Mouse (Mus musculus) kidney, adult 11 months (tissue): ENCODE results near the gene Akain1.

Source experiments
- DNase-seq: peaks from one replicate; pipeline ENCODE4 v3.0.0; 2022

Akain1 gene

DNA sequence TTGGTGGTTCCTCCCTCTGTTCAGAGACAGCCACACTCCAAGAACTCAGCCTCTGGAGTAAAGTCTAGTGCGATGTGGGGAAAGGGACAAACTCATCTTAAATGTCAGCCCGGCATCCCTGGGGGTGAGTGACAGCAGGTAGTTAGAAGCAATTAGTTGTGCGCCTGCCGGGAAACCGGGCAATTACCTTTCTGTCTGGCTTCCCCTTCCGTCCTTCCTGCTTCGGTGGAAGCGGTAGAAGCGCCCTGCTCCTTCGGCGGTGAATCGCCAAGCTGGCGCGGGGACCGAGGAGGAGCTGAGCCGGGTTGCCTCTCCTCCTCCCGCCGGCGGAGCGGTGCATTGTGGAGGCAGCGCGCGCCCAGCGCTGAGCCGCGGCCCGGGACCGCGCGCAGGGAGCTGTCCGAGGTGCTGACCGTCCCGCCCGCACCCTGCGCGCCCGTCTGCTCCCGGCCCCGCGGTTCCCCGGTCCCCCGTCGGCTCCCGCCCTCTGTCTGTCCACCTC lies at the start of gene Akain1:
TSS of gene Akain1 (plus strand) at position 337 of the 502 bp plus-strand sequence.
- DNase-seq = peak; percentile 36

DNA sequence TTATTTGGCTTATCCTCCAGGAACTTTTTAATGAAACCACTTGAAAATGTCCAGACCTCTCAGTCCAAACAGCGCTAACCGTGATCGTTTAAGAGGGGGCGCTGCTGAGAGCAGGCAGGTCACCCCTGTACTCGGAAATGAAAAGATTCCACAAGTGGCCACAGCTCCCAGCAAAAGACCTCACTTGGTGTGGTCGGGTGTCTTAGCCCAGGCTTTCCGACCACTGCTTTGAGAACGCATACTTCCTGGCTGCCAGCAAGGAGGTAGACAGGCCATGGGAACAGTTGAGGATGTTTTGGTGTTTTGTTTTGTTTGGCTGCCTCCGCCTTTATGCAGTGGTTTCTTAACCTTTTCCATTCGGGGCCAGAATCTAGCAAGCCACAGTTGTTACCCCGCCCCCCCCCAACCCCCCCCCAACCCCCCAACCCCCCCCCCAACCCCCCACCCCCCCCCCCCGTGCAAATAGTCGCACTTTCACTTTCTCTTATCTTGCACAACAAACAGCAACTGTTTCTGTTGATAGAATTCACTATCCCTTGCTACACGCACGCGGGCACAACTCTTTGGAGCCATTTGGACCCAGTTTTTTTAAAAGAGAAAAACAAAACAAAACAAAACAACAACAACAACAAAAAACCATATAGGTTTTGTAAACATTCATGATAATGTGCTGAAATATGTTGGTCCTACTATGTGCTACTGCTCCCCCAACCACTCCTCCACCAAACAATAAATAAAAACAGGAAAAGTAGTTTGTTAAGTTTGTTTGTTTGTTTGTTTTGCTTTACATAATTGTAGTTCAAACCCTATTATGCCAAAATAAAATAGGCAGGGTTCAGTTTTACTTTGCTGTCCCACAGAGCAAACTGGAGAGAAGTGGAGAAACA lies 42.7 kb upstream of the Akain1 start:
- peak; percentile 17 for DNase-seq

DNA sequence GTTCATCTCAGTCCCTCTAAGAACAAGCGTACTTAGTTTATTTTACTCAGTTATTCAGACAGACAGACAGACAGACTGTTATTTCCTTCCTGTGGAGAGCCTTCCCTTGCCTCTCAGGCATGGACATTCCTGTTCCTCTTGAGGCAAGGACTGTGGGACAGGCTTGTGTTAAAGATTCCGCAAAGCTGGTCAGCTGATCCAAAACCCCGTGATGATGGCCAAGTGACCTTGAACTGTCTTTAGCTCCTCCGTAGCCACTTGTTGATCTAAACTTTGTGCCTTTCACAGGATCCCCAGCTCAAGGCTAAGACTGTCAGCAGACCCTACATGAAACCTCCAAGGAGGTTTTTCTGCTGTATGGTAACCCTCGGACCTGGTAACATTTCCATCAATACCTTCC lies 42.0 kb upstream of the Akain1 start:
- DNase-seq = no peak

DNA sequence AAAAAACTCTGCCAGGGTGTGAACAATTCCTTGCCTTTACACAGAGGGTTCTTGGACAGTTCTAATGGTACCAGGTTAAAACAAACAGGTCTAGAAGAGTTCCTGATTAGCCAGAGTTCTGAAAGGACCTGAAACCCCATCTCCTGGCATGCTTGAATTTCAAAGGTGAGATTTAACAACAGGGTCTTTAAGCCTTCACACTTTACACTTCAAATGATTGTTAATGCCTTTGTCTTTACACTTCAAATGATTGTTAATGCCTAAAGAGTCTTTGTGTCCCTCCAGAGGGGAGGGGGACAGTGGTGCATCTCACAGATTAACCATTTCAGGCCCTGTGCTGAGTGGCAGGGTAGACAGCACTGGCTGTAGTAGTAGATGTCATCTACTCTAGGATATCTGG lies 41.0 kb upstream of the Akain1 start:
- no peak for DNase-seq

DNA sequence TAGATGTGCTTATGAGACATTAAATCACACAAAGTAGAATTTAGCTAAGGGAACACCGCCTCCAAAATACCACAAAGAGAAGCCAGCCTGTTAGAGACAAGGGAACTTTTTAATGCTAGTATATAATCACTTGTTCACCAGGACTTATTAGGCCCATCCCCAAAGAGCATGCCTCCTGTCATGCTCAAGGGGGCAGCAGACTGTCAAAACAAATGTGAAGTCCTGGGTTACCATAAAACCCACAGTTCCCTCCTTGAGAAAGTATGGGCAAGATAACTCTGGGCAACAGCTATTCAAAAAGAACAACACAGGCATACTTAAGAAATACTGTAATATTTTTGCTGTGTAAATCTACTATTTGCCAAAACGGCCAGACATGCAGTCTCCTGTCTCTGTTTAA lies 38.0 kb upstream of the Akain1 start:
- DNase-seq = no peak

DNA sequence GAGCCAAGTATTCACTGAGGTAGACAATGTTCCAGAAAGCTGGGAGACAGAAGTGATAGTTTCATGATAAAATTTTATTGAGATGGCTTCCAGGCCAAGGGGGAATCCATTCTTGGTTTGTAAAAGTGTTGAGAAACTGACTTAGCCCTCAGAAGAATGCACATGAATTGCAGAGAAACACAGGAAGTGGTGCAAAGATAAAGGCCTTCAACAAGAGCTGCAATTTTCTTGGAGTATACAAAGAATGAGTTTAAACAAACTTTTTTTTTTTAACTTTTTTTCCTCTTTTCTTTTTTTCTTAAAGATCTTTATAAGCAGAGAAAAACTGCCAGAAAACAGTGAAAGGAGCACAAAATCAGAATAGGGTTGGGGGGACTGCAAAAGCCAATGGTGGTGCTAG lies 23.0 kb upstream of the Akain1 start:
- no peak for DNase-seq

DNA sequence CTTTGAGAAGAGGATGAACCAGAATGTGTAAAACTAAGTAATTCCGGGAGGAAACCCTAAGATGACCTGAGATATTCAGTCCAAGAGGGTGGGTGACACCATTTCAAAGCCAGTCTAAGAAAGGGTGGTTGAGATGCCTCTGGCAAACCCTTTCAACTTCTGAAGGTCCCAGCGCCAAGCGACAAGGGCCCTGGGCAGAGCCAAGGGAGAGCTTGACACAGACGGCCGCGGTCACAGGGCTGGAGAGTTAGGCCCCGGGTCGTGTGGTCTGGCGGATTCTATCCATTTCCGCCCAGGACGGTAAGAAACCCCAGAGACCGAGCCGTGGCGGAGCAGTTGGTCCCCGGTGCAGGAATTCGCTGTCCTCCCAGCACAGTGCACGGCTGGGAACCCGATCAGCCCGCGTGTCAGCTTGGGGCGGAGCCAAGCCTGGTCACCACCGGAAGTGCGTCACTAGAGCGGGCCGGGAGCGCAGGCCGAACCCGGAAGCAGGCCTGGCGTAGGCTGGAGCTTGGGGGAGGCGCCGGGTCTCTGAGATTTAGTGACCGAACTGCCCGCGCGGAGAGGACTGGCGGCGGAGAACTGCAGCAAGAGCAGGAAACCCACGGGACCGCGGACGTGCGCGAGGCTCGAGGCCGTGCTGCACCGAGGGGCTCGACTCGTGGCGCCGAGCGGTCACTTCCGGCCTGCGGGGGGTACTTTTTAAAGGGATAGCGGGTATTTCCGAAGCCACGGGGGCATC lies 22.0 kb upstream of the Akain1 start:
- DNase-seq = peak; percentile 92

DNA sequence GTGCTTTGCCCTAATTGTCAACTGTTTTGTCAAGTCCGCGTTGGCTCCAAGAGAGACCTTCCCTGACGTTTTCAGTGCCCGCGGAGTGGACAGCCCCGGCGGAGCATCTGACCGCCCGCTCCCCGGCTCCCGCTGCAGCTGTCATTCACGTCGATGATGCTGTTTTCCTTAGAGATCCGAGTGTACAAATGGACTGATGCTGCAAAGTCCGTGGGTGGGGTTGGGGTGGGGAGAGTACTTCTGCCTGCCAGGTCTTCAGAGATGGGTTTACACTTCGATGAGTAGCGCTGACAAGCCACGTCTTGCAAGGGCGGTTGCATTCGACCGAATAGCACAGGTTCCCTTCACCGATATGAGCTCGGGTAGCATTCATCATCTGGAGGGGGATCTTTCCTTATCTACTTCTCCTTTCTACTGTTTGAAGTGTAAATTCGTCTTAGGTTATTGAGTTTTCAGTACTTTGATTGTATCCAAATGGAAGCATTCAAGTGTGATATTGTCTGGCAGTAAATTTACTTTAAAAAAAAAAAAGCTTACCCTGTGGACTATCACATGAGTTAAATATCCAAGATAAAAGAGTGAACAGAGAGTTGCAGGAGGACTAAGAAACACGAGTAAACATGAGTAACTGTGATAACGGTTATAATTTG lies 21.3 kb upstream of the Akain1 start:
- DNase-seq = no peak

DNA sequence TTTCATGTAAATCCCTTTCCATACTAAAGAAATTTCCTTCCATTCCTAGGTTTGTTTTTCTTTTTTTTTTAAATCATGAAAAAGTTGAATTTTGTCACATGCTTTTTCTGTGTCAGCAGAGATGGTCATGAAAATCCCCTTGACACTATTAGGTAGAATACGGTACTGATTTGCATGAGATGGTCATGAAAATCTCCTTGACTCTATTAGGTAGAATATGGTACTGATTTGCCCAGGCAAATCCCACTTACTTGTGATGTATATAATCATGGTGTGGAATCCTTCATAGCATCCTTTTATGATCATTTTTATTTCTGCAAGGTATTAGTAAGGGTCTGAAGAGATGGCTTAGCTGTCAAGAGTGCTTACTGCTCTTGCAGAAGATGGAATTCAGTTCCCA lies 17.5 kb upstream of the Akain1 start:
- DNase-seq = no peak

DNA sequence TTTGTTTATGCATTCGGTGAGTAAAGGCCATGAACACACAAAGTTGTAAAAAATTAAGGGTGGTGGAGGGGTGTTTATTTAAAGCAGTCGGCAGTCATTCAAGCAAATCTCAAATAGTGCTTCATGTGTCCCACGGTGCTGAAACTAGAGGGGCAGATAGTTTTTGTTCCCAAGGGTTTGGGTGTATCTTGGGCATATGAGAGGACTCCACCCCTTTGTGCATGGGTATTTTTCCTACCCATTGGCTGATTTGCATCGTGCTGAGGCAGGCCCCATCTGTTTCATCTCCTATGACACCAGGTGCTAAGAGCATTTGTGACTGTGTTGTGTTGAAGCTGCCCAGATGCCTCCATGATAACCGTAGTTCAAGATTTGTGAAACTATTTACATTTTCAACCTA lies 1.3 kb upstream of the Akain1 start:
- no peak for DNase-seq

DNA sequence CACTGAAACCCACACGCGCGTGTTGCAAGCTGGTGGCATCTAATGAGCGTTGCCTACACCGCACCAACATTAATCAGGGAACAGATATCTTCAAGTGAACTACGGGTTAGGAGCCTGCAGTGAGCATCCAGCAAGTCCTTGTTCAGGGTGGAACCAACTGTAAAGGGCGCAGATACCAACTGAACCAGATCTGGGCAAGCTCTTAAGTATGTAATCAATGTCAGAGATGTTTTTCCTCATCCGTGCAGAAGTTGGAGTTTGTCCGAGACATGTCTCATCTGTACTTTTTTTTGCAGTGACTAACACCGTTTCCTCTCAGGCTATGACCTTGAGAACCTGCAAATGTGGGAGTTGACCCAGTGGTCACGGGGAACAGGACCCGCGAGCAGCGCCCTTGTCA lies 640 bp upstream of the Akain1 start:
- no peak for DNase-seq

DNA sequence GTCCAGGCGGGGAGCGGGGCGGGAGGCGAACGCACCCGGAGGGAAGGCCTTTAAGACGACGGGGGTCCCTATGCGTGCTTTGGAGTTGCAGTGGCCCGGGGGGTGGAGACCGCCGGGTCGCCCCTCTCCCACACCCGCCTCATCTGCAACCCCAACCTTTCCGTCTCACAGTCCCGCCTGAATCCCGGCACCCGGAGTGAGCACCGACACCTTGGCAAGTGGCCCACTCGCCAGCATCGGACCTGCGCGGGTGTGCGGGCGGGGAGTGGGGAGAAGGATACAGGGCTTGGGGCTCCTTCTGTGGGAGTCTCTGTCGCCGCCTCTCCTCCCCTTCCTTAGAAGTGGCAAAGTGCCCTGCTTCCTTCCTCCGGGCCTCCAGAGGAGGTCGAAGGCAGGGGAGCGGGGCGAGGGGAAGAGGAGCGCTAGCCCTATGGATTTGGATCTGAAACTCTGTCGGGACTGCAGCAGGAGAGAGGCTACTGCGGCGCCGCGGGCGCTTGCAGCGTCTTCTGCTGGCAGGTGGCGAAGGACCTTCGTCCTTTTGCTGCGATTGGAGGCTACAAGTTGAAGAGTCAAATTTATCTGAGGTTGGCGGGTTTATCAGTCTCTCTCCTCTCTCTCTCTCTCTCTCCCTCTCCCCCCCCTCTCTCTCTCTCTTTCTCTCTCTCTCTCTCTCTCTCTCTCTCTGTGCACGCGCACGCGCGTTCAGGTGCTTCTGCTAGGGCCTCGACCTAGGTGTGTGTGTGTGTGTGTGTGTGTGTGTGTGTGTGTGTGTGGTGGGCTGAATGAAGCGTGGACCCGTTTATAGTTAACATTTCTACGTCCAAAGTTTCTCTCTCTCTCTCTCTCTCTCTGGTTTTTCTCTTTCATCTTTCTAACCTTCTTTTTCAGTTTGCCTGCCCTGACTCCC lies 700 bp downstream of the Akain1 start:
- peak; percentile 6 for DNase-seq

DNA sequence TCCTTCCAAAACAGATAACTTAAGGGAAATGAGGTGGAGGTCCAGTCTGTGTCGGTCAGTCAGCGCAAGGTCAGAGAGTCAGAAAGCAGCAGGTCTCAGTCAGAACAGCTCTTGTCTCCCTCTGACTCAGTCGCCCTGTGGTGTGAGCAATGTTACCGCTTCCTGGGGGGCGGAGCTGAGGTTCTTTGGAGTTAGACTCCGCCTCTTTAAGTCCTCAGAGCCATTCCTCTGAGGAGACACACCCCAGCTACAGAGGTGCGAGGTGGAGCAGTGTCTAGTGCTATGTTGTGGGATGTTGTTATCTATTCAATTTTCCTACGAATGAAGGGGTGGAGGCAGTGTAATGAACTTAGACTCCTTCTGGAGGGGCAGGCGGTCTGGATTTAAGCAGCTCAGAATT lies 1.9 kb downstream of the Akain1 start:
- no peak for DNase-seq

DNA sequence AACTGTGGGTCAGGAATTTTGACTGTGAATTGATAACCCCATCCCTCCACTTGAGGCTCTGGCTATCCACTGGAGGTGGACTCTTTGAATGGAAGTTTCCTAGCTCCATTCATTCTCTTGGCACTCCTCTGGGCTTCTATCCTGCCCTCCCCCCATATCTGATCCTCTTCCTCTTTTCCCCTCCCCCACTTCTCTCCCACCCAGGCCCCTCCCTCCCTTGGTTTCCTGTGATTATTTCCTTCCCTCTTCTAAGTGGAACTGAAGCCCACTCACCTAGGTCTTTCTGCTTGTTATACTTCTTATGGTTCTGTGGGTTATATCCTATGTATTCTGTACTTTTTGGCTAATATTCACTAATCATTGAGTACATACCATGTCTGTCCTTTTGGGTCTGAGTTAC lies 9.6 kb downstream of the Akain1 start:
- no peak for DNase-seq

DNA sequence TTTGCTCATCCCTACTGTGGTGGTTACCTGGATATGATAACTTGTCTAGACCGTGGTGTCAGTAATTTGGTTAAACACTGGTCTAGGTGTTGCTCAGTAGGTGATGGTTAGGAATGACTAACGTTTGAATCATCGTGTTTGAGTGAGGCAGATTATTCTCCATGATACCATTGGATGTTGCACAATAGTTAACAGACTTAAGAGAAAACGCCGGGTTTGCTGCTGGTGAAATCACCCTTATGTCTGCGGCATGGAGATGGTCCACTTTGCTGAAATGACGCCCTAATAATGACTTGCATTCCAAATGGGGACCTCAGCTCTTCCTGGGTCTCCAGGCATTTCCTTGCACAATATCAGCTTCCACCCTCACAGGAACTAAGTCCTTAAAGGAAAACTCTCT lies 22.6 kb downstream of the Akain1 start:
- no peak for DNase-seq

DNA sequence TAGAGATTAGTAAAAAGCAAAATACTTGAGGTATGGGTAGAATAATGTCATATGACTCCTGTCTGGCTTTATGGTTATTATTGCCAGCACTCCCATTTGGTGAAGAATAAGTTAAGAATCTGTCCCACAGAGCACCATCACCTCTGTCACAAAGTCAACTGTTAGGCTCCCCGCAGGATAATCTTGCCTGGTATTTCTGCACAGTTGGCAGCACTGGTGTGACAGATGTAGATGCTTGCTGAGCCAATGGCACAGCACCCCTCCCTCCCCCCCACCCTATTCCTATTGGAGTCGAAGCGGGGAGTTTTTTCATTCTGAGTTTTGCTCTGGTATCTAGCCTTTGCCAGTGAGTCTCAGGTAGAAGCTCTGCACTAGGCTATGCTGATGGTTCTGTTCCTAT lies 23.9 kb downstream of the Akain1 start:
- DNase-seq = no peak

DNA sequence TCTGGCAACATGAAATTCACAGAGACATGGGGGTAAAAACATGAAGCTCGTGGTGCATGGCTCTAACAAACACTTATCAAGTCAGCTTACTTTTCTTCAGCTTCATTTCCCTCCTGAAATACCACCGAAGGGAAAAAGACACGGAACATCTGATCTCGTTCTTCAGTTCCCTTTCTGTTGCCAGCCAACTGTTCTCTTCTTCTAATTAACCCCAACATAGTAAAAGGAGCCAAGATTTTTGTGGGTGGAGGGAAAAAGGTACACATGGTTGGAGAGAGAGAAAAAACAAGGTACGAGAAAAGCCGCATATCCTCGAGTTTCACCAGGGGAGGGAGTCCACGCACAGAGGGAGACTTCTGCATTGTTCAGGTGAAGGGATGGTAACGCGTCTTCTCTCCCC lies 32.0 kb downstream of the Akain1 start:
- no peak for DNase-seq

DNA sequence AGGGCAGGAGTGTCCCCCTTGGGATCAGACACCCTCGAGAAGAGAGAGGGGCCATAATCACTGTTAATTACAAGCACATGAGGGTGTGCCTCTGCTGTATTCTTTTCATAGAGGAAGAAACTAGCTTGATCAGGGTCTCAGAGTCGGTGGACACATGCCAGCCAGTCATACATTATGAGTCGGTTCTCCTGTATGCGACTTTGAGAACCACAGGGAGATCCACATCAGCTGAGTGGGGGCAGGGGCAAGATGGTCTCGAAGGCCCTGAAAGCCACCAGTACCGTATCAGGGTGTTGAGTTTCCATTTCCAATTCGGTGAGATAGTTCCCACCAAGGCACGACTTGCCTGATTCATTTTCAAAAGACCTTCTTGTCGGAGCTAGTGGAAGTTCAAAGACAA lies 33.3 kb downstream of the Akain1 start:
- no peak for DNase-seq

DNA sequence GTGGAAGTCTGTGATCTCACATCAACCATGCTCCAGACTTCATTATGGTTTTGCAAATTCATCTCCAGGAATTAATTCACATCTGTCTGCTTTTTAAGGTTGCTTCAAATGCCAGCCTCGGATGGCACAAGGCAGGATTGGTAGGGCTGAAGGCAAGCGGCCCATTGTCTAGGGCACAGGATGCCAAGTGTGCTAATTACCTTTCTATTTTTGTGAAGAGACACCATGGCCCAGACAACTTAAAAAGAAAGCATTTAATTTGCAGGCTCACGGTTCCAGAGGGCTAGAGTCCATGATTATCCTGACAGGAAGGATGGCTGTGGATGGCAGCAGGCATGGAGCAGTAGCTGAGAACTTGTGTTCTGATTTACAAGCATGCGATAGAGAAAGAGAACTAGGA lies 35.0 kb downstream of the Akain1 start:
- no peak for DNase-seq

DNA sequence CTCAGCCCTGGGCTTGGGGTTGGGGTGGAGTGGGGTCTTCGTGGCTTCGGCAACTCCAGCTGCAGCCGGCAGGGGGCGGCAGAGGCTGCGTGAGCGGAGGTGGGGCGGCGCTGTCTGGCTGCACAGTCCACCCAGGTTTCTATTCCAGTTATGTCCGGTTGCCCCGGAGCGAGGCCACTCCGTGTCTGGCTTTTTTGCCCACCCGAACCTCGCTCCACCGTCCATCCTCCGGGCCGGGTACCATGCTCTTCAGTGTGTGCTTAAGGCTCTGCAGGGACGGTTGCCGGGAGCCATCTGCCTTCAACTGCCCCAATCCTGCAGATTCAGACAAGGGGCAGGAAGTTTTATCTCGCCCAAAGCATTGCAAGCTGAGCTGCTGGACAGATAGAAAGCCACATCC lies 36.3 kb downstream of the Akain1 start:
- DNase-seq = peak; percentile 15

DNA sequence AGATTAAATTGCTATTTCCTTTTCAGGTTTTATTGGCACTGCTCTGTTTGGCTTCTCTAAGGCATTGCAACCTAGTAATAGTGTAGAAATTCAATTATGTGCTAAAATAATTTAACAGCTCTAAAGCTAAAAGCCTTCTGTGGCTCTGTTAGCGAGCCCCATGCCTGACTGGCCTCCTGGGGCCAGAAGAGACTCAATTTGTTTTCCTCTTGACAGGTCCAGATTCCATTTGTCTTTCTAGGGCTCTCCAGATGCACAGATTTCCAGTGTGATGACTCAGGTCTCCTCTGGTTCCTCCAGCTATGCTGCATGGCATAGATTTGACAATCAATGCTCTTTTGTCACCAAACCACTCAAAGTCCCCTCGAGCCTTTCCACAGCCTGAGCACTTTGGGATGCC lies 38.4 kb downstream of the Akain1 start:
- no peak for DNase-seq

DNA sequence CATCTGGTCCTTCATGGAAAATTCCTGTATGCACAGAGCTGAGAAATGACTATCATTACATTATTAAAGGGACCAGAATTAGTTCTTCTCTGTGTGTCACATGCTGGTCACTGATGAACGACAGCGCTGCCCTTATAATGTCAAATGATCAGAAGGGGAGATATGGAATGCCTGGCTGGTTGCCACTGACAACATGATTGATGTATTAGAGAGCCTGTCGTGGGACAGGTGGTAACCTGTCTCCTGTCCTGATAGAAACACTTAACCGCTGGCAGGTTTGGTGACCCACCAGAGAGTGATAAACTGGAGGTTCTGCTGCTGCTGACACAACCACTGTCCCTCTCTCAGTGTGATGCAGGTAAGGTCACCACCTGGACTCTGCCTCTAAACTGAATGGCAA lies 40.1 kb downstream of the Akain1 start:
- DNase-seq = no peak

DNA sequence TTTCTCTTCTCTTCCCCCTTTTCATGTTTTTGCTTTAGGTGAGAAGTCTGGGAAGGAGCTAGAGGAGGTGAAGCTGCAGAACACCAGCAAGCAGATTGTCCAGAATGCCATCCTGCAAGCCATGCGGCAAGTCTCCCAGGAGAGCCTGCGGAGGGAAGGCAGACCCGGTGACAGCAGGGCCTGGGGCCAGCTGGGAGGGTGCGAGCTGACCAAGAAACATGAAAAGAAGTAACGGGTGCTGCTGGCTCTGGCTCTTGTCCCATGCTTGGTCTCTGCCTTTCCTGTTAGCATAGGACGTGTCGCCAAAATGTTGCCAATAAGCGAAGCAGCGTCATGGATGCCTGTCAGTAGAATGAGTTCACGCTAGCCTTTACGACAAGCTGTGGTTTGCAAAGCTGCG lies 48.0 kb downstream of the Akain1 start:
- no peak for DNase-seq
